Mouse (Mus musculus) hindbrain, embryonic 15.5 days (tissue): Measurements from ENCODE around the gene AC134908.4. TPM values are rescaled to one million over a fixed set of nuclear protein-coding genes. Genes with fewer than 3 reads are reported as not detected.
A peak's percentile ranks its signal among the peaks of the same experiment; 100 is the strongest.

Source experiments
- ATAC-seq: fragments of 200-750 bp; cut with Nextera tagmentation; 2 replicates; pipeline ENCODE4 v1.8.0; 2017; ENCODE audit warnings: low read depth, moderate number of reproducible peaks, moderate TSS enrichment; ENCODE audit not compliant: low FRiP score
- H3K27ac ChIP-seq: fragments of 300-500 bp; sonication (generic); replicated peaks from 2 replicates; pipeline ENCODE4 v1.5.1; 2015; ENCODE audit warnings: mild to moderate bottlenecking, inconsistent platforms
- H3K27me3 ChIP-seq: fragments of 300-500 bp; sonication (generic); 2 replicates; pipeline ENCODE4 v1.6.1; 2015; ENCODE audit warnings: control low read depth, inconsistent platforms
- H3K36me3 ChIP-seq: fragments of 300-500 bp; sonication (generic); 2 replicates; pipeline ENCODE4 v1.6.1; 2015; ENCODE audit warnings: control low read depth, inconsistent platforms
- H3K4me1 ChIP-seq: fragments of 300-500 bp; sonication (generic); replicated peaks from 2 replicates; pipeline ENCODE4 v1.6.1; 2015; ENCODE audit warnings: control low read depth, inconsistent platforms
- H3K4me2 ChIP-seq: fragments of 300-500 bp; sonication (generic); 2 replicates; pipeline ENCODE4 v1.6.1; 2015; ENCODE audit warnings: moderate library complexity, mild to moderate bottlenecking, inconsistent platforms
- H3K4me3 ChIP-seq: fragments of 300-500 bp; sonication (generic); 2 replicates; pipeline ENCODE4 v1.5.1; 2015; ENCODE audit warnings: mild to moderate bottlenecking, inconsistent platforms
- H3K9ac ChIP-seq: fragments of 300-500 bp; sonication (generic); 2 replicates; pipeline ENCODE4 v1.6.1; 2015; ENCODE audit warnings: inconsistent platforms
- H3K9me3 ChIP-seq: fragments of 300-500 bp; sonication (generic); 2 replicates; pipeline ENCODE4 v1.6.1; 2016; ENCODE audit warnings: control low read depth, inconsistent platforms
- WGBS: fragments of 180-500 bp; shearing (Covaris S2); methylation state at CpG from one replicate; pipeline ENCODE4 v1.1.7; 2015; 5-methylcytosine and 5-hydroxymethylcytosine counted together
- polyA plus RNA-seq: library from polyadenylated mRNA; unstranded; fragments of >200 nt; fragmentation: Nextera tagmentation; extraction: Ambion mirVana; gene quantifications from 2 replicates; pipeline ENCODE4 v1.2.1, GENCODE M21; 2015

AC134908.4 gene
- polyA plus RNA-seq, 1 experiment from 2014 or later: not detected

DNA sequence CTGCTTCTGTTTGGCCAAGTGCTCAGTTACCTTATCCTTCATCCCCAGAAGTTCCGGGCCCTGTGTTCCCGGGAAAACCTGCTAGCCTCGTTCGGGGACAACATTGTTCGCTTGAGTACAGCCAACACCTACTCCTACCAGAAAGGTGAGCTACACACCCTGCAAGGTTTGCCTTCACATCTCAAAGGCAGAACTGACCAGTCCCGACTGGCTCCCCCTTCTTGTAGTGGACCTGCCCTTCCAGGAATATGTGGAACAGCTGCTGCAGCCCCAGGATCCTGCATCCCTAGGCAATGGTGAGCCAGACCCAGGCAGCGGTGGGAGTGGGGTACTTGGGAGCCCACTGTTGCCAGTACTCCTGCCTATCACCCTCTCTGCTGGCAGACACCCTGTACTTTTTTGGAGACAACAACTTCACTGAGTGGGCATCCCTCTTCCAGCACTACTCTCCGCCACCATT lies 34.1 kb upstream of the AC134908.4 start:
- 38% methylated on average over 8 of the region's 8 CpGs for WGBS
- H3K9ac ChIP-seq: peak overlapping the region; percentile 85
- no peaks in the 10 kb centered on the region for H3K9me3 ChIP-seq
- H3K4me3 ChIP-seq: peak overlapping the region; percentile 69
- no peaks in the 10 kb centered on the region for H3K27me3 ChIP-seq
- H3K4me1 ChIP-seq: peaks cover 84% of the 10 kb centered on the region
- peak overlapping the region; percentile 92 for H3K27ac ChIP-seq
- no peak for ATAC-seq
- peak overlapping the region; percentile 92 for H3K4me2 ChIP-seq
- H3K36me3 ChIP-seq: peaks cover 28% of the 10 kb centered on the region

- peak within 1 kb of the TSS; percentile 92 for H3K27ac ChIP-seq
- no peaks in the 10 kb centered on the region for H3K27me3 ChIP-seq
- H3K4me1 ChIP-seq: peaks cover 84% of the 10 kb centered on the region
These were observed 33.5 kb upstream of the AC134908.4 start, which contains the start of gene Jmjd8 for GRCm38 (mm10) chr17:25828712-25829557. Gene Jmjd8, plus strand, starts transcription at chr17:25828867.

GRCm38 (mm10) chr17:25828223-25828594 lies 32.8 kb upstream of the AC134908.4 start:
- H3K27me3 ChIP-seq: no peaks in the 10 kb centered on the region
- ATAC-seq: no peak; the same call in 1 of the 2 replicates
- H3K27ac ChIP-seq: peak overlapping the region; percentile 92
- peak overlapping the region; percentile 69 for H3K4me3 ChIP-seq
- peaks cover 28% of the 10 kb centered on the region for H3K36me3 ChIP-seq
- 86% methylated on average over 8 of the region's 8 CpGs for WGBS
- peak overlapping the region; percentile 85 for H3K9ac ChIP-seq
- no peaks in the 10 kb centered on the region for H3K9me3 ChIP-seq
- H3K4me1 ChIP-seq: peaks cover 82% of the 10 kb centered on the region
- H3K4me2 ChIP-seq: peak overlapping the region; percentile 92

More at GRCm38 (mm10) chr17:25828712-25829557, 33.5 kb upstream of the AC134908.4 start, which contains the start of gene Jmjd8:
- Histone ChIP-seq H3K4me3 (peak within 1 kb of the TSS; percentile 69), H3K9me3 (no peaks in the 10 kb centered on the region), H3K4me2 (peak within 1 kb of the TSS; percentile 92), H3K9ac (peak within 1 kb of the TSS; percentile 85), H3K36me3 (peaks cover 28% of the 10 kb centered on the region)
- peak; percentile 60 for ATAC-seq
- WGBS: 1% methylated on average over 32 of the region's 32 CpGs

DNA sequence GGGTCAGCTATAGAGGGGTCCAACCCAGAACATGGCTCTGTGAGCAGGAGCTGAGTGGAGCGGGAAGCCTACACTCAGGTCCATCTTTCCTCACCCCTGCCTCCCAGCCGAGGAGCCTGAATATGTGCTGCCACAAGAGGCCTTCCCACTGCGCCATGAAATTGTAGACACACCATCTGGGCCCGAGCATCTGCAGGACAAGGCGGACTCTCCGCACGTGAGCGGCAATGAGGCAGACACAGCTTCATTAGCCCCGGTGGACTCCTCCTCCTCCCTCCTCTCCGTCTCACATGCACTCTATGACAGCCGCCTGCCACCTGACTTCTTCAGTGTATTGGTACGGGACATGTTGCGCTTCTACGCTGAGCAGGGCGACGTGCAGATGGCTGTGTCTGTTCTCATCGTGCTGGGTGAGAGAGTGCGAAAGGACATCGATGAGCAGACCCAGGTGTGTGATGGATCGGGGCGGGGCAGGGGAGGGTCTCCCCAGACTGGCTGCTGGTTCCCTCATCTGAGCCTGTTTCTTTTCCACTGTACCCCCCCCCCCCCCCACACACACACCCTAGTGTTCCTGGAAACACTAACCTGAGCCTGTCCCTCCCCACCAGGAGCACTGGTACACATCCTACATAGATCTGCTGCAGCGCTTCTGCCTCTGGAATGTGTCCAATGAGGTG lies 32.2 kb upstream of the AC134908.4 start:
- H3K9ac ChIP-seq: no peak overlapping the region
- H3K4me1 ChIP-seq: peaks cover 85% of the 10 kb centered on the region
- ATAC-seq: no peak
- 85% methylated on average over 22 of the region's 22 CpGs for WGBS
- no peaks in the 10 kb centered on the region for H3K27me3 ChIP-seq
- peak overlapping the region; percentile 92; the same call in 1 of the 2 replicates for H3K27ac ChIP-seq
- no peak overlapping the region for H3K4me3 ChIP-seq
- H3K36me3 ChIP-seq: peaks cover 28% of the 10 kb centered on the region
- no peaks in the 10 kb centered on the region for H3K9me3 ChIP-seq
- peak overlapping the region; percentile 92 for H3K4me2 ChIP-seq

DNA sequence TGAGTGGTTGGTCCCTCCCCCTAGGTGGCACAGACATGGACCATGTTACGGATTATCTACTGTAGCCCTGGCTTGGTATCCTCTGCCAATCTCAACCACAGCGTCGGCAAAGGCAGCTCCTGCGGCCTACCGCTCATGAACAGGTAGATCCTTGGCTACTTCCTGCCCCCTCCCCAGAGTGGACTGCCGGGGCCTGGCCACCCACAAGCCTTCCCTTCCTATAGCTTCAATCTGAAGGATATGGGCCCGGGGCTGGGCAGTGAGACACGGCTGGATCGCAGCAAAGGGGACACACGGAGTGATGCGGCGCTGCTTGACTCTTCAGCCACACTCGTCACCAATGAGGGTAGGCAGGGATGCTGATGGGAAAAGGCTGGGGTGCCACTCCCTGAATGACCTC lies 31.6 kb upstream of the AC134908.4 start:
- peaks cover 28% of the 10 kb centered on the region for H3K36me3 ChIP-seq
- no peak overlapping the region for H3K4me2 ChIP-seq
- no peak overlapping the region for H3K27ac ChIP-seq
- WGBS: 95% methylated on average over 13 of the region's 13 CpGs
- H3K4me3 ChIP-seq: no peak overlapping the region
- H3K27me3 ChIP-seq: no peaks in the 10 kb centered on the region
- no peak for ATAC-seq
- H3K9me3 ChIP-seq: no peaks in the 10 kb centered on the region
- H3K9ac ChIP-seq: no peak overlapping the region
- H3K4me1 ChIP-seq: peaks cover 84% of the 10 kb centered on the region

DNA sequence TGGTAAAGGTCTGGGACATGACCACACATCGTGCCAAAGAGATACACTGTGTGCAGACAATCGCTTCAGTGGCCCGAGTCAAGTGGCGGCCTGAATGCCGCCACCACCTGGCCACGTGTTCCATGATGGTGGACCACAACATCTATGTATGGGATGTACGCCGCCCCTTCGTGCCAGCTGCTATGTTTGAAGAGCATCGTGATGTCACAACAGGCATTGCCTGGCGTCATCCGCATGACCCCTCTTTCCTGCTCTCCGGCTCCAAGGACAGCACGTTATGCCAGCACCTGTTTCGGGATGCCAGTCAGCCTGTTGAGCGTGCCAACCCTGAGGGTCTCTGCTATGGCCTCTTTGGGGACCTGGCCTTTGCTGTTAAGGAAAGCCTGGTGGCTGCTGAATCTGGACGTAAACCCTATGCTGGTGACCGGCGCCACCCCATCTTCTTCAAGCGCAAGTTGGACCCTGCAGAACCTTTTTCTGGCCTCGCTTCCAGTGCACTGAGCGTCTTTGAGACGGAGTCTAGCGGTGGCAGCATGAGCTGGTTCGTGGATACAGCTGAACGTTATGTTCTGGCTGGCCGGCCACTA lies 30.6 kb upstream of the AC134908.4 start:
- Histone ChIP-seq H3K27me3 (no peaks in the 10 kb centered on the region), H3K4me1 (peaks cover 75% of the 10 kb centered on the region), H3K9me3 (no peaks in the 10 kb centered on the region), H3K27ac (no peak overlapping the region), H3K36me3 (peaks cover 24% of the 10 kb centered on the region), H3K4me2 (no peak overlapping the region), H3K9ac (no peak overlapping the region), H3K4me3 (no peak overlapping the region)
- 96% methylated on average over 27 of the region's 27 CpGs for WGBS
- ATAC-seq: no peak

DNA sequence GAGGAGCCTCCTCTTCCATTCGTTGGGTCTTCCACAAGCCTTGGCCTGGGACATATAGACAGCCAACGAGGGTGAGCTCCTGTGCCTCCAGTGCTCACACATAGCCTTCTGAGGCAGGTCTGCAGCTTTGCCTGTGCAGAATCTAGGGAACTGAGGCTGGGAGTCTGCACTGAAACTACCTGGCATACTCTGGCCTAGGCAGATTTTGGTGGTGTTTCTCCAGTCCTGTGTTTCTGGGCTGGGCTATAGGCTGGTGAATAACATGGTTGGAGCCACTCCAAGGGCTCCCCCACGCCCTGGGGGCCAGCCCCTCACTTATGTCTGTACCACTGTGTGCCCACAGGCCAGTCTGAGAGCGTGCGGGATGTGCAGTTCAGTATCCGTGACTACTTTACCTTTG lies 29.9 kb upstream of the AC134908.4 start:
- Histone ChIP-seq H3K9ac (no peak overlapping the region), H3K27me3 (no peaks in the 10 kb centered on the region), H3K27ac (no peak overlapping the region), H3K4me1 (peaks cover 67% of the 10 kb centered on the region), H3K4me3 (no peak overlapping the region), H3K36me3 (peaks cover 16% of the 10 kb centered on the region), H3K4me2 (peak overlapping the region; percentile 91), H3K9me3 (no peaks in the 10 kb centered on the region)
- no peak for ATAC-seq
- WGBS: 92% methylated on average over 6 of the region's 6 CpGs

- 81% methylated on average over 16 of the region's 17 CpGs for WGBS
- Histone ChIP-seq H3K27me3 (no peaks in the 10 kb centered on the region), H3K4me2 (peak overlapping the region; percentile 91), H3K36me3 (peaks cover 19% of the 10 kb centered on the region), H3K9me3 (no peaks in the 10 kb centered on the region), H3K4me3 (peak overlapping the region; percentile 57), H3K9ac (peak overlapping the region; percentile 73), H3K4me1 (peaks cover 60% of the 10 kb centered on the region), H3K27ac (no peak overlapping the region)
- ATAC-seq: no peak
These were observed 29.1 kb upstream of the AC134908.4 start for GRCm38 (mm10) chr17:25824362-25825142.

- peak within 1 kb of the TSS; percentile 57 for H3K4me3 ChIP-seq
- peak within 1 kb of the TSS; percentile 68 for H3K27ac ChIP-seq
- H3K9me3 ChIP-seq: no peaks in the 10 kb centered on the region
- peak within 1 kb of the TSS; percentile 73 for H3K9ac ChIP-seq
- H3K4me2 ChIP-seq: peak within 1 kb of the TSS; percentile 91
- under 1% methylated on average over 18 of the region's 18 CpGs for WGBS
- peak; percentile 55 for ATAC-seq
- H3K36me3 ChIP-seq: peaks cover 22% of the 10 kb centered on the region
- no peaks in the 10 kb centered on the region; the same call in 1 of the 2 replicates for H3K27me3 ChIP-seq
- peaks cover 53% of the 10 kb centered on the region for H3K4me1 ChIP-seq
These were observed 28.0 kb upstream of the AC134908.4 start, which contains the start of gene Wdr24 for GRCm38 (mm10) chr17:25823452-25823851. Gene Wdr24, plus strand, starts transcription at chr17:25823627.

- ATAC-seq: no peak
- no peak overlapping the region for H3K9ac ChIP-seq
- no peak overlapping the region for H3K4me3 ChIP-seq
- H3K4me2 ChIP-seq: no peak overlapping the region
- H3K4me1 ChIP-seq: peaks cover 10% of the 10 kb centered on the region
- H3K9me3 ChIP-seq: no peaks in the 10 kb centered on the region
- H3K27me3 ChIP-seq: peaks cover 12% of the 10 kb centered on the region
- H3K27ac ChIP-seq: no peak overlapping the region
- 10% methylated on average over 46 of the region's 46 CpGs for WGBS
- H3K36me3 ChIP-seq: peaks cover 28% of the 10 kb centered on the region
These were observed 23.7 kb upstream of the AC134908.4 start for GRCm38 (mm10) chr17:25818851-25819780.
